Mouse (Mus musculus): Measurements from ENCODE around the gene Gm10322. TPM values are rescaled to one million over a fixed set of nuclear protein-coding genes. Genes with fewer than 3 reads are reported as not detected.
A peak's percentile ranks its signal among the peaks of the same experiment; 100 is the strongest.

Gene Gm10322
- not detected in 2 replicates for polyA plus RNA-seq (2015; fragmentation: Nextera tagmentation; extraction: Ambion mirVana)

- Histone ChIP-seq H3K4me2 (ENCODE audit: low read depth, low read length) (peak within 1 kb of the TSS; percentile 93), H3K4me1 (ENCODE audit: insufficient read depth) (peaks cover 18% of the 10 kb centered on the region), H3K27ac (ENCODE audit: low read depth) (peak within 1 kb of the TSS; percentile 90), H3K4me3 (ENCODE audit: low read depth, low read length) (peak within 1 kb of the TSS; percentile 77), H3K36me3 (replicated peaks; ENCODE audit: insufficient read depth, low read length) (no peaks in the 10 kb centered on the region), H3K9me3 (ENCODE audit: low read length) (no peaks in the 10 kb centered on the region), H3K9ac (replicated peaks) (peak within 1 kb of the TSS; percentile 84), H3K27me3 (ENCODE audit: insufficient read depth, low read length) (no peaks in the 10 kb centered on the region)
- peak; percentile 78 for ATAC-seq
- TF ChIP-seq CTCF (IDR thresholded peaks at IDR 0.05; ENCODE audit: low read depth) (peak; percentile 21), EP300 (IDR thresholded peaks at IDR 0.05; ENCODE audit: low read depth) (no peak)
- peak; percentile 80 for DNase-seq
- WGBS (ENCODE audit: insufficient replicate concordance) = 1% methylated on average over 22 of the region's 51 CpGs
Measured at GRCm38 (mm10) chr10:59615981-59616520, at the start of gene Gm10322. Gm10322 (plus strand) TSS chr10:59616063.

- Histone ChIP-seq H3K4me1 (ENCODE audit: insufficient read depth) (peaks cover 16% of the 10 kb centered on the region), H3K27ac (ENCODE audit: low read depth) (no peak overlapping the region), H3K4me3 (ENCODE audit: low read depth, low read length) (no peak overlapping the region), H3K27me3 (ENCODE audit: insufficient read depth, low read length) (no peaks in the 10 kb centered on the region), H3K9ac (replicated peaks) (no peak overlapping the region), H3K36me3 (replicated peaks; ENCODE audit: insufficient read depth, low read length) (no peaks in the 10 kb centered on the region), H3K4me2 (ENCODE audit: low read depth, low read length) (no peak overlapping the region), H3K9me3 (ENCODE audit: low read length) (no peaks in the 10 kb centered on the region)
- TF ChIP-seq CTCF (IDR thresholded peaks at IDR 0.05; ENCODE audit: low read depth) (no peak), EP300 (IDR thresholded peaks at IDR 0.05; ENCODE audit: low read depth) (no peak)
- ATAC-seq (no peak), DNase-seq (no peak)
- 88% methylated on average over 13 of the region's 13 CpGs for WGBS (ENCODE audit: insufficient replicate concordance)
Measured at GRCm38 (mm10) chr10:59566968-59567367, 48.9 kb upstream of the Gm10322 start.

GRCm38 (mm10) chr10:59568665-59569480 is 47.0 kb upstream of the Gm10322 start:
- WGBS (ENCODE audit: insufficient replicate concordance) = 73% methylated on average over 10 of the region's 10 CpGs
- no peak overlapping the region for H3K27ac ChIP-seq (ENCODE audit: low read depth)
- H3K4me2 ChIP-seq (ENCODE audit: low read depth, low read length) = no peak overlapping the region
- no peak for DNase-seq
- 0 out of 2 replicates have a peak, but pooled peaks cover 2% of the 10 kb centered on the region for H3K9me3 ChIP-seq (ENCODE audit: low read length)
- no peak for TF ChIP-seq CTCF (IDR thresholded peaks at IDR 0.05; ENCODE audit: low read depth)
- TF ChIP-seq EP300 (IDR thresholded peaks at IDR 0.05; ENCODE audit: low read depth) = no peak
- no peak overlapping the region for H3K9ac ChIP-seq (replicated peaks)
- peaks cover 18% of the 10 kb centered on the region for H3K4me1 ChIP-seq (ENCODE audit: insufficient read depth)
- no peaks in the 10 kb centered on the region for H3K27me3 ChIP-seq (ENCODE audit: insufficient read depth, low read length)
- no peak for ATAC-seq
- H3K36me3 ChIP-seq (replicated peaks; ENCODE audit: insufficient read depth, low read length) = no peaks in the 10 kb centered on the region
- H3K4me3 ChIP-seq (ENCODE audit: low read depth, low read length) = no peak overlapping the region

- TF ChIP-seq CTCF (IDR thresholded peaks at IDR 0.05; ENCODE audit: low read depth) (no peak), EP300 (IDR thresholded peaks at IDR 0.05; ENCODE audit: low read depth) (no peak)
- 73% methylated on average over 1 of the region's 1 CpGs for WGBS (ENCODE audit: insufficient replicate concordance)
Measured at GRCm38 (mm10) chr10:59569481-59569869, 46.4 kb upstream of the Gm10322 start.

GRCm38 (mm10) chr10:59570360-59570759 is 45.5 kb upstream of the Gm10322 start:
- Histone ChIP-seq H3K4me2 (ENCODE audit: low read depth, low read length) (no peak overlapping the region), H3K27me3 (ENCODE audit: insufficient read depth, low read length) (no peaks in the 10 kb centered on the region), H3K27ac (ENCODE audit: low read depth) (peak overlapping the region; percentile 52), H3K4me3 (ENCODE audit: low read depth, low read length) (no peak overlapping the region), H3K36me3 (replicated peaks; ENCODE audit: insufficient read depth, low read length) (no peaks in the 10 kb centered on the region), H3K9ac (replicated peaks) (no peak overlapping the region), H3K9me3 (ENCODE audit: low read length) (0 out of 2 replicates have a peak, but pooled peaks cover 2% of the 10 kb centered on the region), H3K4me1 (ENCODE audit: insufficient read depth) (peaks cover 18% of the 10 kb centered on the region)
- WGBS (ENCODE audit: insufficient replicate concordance) = 60% methylated on average over 6 of the region's 6 CpGs
- no peak for DNase-seq
- TF ChIP-seq CTCF (IDR thresholded peaks at IDR 0.05; ENCODE audit: low read depth) (no peak), EP300 (IDR thresholded peaks at IDR 0.05; ENCODE audit: low read depth) (no peak)
- no peak for ATAC-seq

More at GRCm38 (mm10) chr10:59569481-59569869, 46.4 kb upstream of the Gm10322 start:
- peaks cover 18% of the 10 kb centered on the region for H3K4me1 ChIP-seq (ENCODE audit: insufficient read depth)
- H3K27ac ChIP-seq (ENCODE audit: low read depth) = no peak overlapping the region
- H3K4me2 ChIP-seq (ENCODE audit: low read depth, low read length) = no peak overlapping the region
- no peaks in the 10 kb centered on the region for H3K27me3 ChIP-seq (ENCODE audit: insufficient read depth, low read length)
- H3K9ac ChIP-seq (replicated peaks) = no peak overlapping the region
- no peaks in the 10 kb centered on the region for H3K36me3 ChIP-seq (replicated peaks; ENCODE audit: insufficient read depth, low read length)
- H3K4me3 ChIP-seq (ENCODE audit: low read depth, low read length) = no peak overlapping the region
- DNase-seq = no peak
- H3K9me3 ChIP-seq (ENCODE audit: low read length) = 0 out of 2 replicates have a peak, but pooled peaks cover 2% of the 10 kb centered on the region
- no peak for ATAC-seq

GRCm38 (mm10) chr10:59570780-59571179 is 45.1 kb upstream of the Gm10322 start:
- no peak for DNase-seq
- H3K4me2 ChIP-seq (ENCODE audit: low read depth, low read length) = peak overlapping the region; percentile 14; the same call in 1 of the 2 replicates
- H3K27me3 ChIP-seq (ENCODE audit: insufficient read depth, low read length) = no peaks in the 10 kb centered on the region
- H3K36me3 ChIP-seq (replicated peaks; ENCODE audit: insufficient read depth, low read length) = no peaks in the 10 kb centered on the region
- WGBS (ENCODE audit: insufficient replicate concordance) = 51% methylated on average over 2 of the region's 2 CpGs
- ATAC-seq = 0 out of 2 replicates have a peak, but pooled peaks have one; percentile 33
- no peak overlapping the region for H3K9ac ChIP-seq (replicated peaks)
- no peak overlapping the region for H3K4me3 ChIP-seq (ENCODE audit: low read depth, low read length)
- 0 out of 2 replicates have a peak, but pooled peaks cover 2% of the 10 kb centered on the region for H3K9me3 ChIP-seq (ENCODE audit: low read length)
- TF ChIP-seq EP300 (IDR thresholded peaks at IDR 0.05; ENCODE audit: low read depth) (no peak), CTCF (IDR thresholded peaks at IDR 0.05; ENCODE audit: low read depth) (no peak)
- H3K27ac ChIP-seq (ENCODE audit: low read depth) = peak overlapping the region; percentile 52
- H3K4me1 ChIP-seq (ENCODE audit: insufficient read depth) = peaks cover 18% of the 10 kb centered on the region

Data from liver, postnatal 0 days (tissue).